Mouse (Mus musculus) frontal cortex, adult (tissue): ENCODE data around the gene Lix1.
A peak's percentile ranks its signal among the peaks of the same experiment; 100 is the strongest.

Experiments
- ATAC-seq: cut with Nextera tagmentation; 2 replicates; pipeline ENCODE4 v1.9.2; 2017; ENCODE audit warnings: mild to moderate bottlenecking, moderate library complexity, mixed read lengths; ENCODE audit not compliant: low TSS enrichment

The Lix1 gene

DNA sequence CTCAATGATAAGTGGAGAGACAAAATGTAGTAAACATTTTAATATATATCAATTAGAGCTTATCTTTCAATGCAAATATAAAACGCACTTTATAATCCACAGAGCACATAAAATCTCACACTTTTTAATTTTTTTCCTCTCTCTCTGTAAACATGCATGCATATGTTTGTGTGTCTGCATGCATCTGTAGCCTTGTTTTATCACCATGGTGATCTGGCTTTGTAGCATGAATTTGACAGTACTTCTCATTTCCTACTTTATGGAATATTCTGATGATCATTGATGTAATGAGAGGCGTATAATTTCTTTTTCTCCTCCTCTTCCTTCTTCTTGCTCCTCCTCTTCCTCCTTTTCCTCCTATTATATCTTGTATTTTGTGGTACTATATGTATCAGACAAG is 9.7 kb downstream of the Lix1 start:
- ATAC-seq = no peak

GRCm38 (mm10) chr17:17414206-17414605 is 11.7 kb downstream of the Lix1 start:
- ATAC-seq = no peak

DNA sequence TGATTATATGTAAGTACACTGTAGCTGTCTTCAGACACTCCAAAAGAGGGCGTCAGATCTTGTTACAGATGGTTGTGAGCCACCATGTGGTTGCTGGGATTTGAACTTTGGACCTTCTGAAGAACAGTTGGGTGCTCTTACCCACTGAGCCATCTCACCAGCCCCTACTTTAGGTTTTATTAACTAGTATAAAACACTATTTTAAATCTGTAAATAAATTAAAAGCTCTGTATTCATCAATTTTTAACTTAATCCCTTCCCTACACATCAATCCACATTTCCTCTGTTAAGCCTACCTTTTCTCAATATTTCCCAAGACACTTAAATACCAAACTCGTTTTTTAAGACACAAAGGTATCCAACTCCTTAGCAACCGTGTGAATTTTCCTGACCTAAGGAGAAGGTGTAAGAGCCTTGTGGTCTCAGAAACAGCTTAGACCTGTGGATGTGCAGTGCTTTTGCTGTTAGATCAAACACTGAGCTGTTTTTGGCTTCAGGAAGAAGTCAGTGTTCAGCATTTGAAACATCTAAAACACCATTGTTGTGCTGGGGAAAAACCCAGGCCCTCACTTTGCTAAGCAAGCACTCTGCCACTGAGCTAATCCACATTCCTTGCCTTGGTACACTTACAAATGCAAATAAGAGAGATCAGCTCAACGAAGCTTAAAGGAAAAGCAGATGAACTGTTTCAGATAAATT is 22.3 kb downstream of the Lix1 start:
- ATAC-seq = no peak

DNA sequence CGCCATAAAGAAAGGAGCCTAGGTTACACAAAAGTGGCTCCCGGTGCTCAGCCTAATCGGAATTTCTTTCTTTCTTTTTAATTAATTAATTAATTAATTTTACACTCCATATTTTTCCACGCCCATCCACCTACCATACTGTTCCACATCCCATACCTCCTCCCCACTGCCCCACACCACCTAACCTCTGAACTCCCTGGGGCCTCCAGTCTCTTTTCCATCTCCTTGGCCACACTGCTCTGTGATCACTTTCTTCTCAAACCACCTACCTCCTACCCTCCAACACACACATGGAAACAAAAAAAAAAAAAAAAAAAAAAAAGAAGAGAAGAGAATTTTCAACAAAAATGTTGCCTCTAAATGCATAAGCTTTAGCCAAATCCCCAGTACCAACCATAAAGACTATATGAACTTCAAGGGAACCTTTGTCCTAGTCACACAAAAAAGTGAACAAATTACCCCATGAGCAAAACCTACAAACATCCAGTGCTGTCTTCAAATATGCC is 22.9 kb downstream of the Lix1 start:
- ATAC-seq = no peak

- no peak for ATAC-seq
Measured at GRCm38 (mm10) chr17:17425906-17426305, 23.4 kb downstream of the Lix1 start.

- peak; percentile 90 for ATAC-seq
Measured at GRCm38 (mm10) chr17:17428888-17429287, 26.4 kb downstream of the Lix1 start.

DNA sequence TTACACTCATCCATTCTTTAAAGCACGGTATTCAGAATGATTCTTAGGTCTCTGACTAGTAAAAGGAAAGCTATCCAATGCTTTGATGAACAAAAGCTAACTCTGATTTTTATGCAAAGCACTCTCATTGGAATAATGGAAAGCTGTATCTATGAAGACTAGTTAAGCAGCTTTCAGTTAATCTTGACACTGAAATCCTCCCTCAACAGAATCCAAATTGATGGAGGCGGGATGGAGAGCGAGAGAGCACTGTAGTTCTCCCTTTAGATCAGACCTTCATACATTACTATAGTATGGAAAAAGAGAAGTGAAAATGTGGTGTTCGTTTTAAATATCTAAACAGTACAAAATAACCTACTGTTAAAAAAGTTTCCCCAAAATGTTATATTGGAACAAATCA is 31.2 kb downstream of the Lix1 start:
- no peak for ATAC-seq

- no peak for ATAC-seq
Measured at GRCm38 (mm10) chr17:17438576-17439191, 36.2 kb downstream of the Lix1 start.

- no peak for ATAC-seq
Measured at GRCm38 (mm10) chr17:17441876-17442498, 39.5 kb downstream of the Lix1 start.

DNA sequence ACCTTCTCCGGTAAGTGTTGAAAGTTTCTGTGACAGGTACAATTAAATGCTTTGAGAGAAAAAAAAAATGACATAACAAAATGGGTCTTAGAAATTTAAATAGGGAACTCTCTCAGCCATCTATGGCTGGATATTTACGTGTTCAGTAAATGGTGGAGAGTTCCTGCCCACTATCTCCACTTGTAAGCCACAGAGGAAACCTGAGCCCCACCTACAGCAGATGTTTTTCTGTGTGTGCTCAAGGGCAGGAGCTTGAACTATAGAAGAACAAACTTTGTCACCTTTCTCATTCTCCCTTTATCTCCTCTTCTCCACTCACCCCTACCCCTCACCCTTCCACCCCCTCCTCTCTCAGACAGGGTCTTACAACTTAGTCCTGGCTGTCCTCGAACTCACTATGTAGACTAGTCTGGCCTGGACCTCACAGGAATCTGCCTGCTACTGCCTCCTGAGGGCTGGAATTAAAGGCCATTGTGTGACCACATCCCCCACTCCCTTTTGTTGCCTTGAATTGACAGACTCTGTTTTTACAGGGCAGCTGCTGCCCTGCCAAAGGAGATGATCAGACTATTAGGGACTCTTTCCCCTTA is 41.9 kb downstream of the Lix1 start:
- no peak for ATAC-seq

DNA sequence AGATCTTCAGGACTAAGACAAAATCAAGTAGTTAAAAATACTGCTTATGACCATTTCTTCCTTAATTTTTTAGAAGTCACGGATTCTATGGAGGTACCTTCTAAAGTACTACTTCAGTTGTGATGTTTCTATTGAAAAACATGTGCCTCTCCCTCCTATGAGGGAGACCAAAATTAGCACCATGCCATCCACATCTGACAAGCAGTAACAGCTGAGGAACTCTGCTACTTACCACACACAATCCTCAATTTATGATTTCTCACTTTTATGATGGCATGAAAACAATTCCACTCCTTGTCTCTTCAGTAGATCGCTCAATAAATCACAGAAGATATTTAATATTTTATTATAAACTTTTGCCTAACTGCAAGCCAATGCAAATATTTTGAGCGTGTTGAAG is 44.2 kb downstream of the Lix1 start:
- no peak for ATAC-seq

DNA sequence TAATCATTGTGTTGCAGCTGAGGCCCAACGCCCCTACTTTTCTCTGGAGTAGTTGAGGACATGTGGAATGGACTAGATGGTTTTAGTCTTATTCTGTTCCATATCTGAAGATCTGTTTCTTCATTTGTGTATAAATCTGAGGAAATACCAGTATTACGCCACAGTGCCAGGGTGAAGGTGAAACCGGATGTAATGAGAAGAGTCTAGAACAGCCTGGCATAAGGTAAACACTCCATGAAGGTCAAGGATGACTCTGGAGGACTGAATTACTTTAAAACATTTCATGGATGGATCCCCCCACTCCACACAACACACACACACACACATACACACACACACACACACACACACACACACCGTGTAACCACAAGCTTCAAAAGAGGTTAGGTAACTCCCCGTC is 45.3 kb downstream of the Lix1 start:
- no peak for ATAC-seq

- ATAC-seq = peak; percentile 95
Measured at GRCm38 (mm10) chr17:17448737-17449440, 46.4 kb downstream of the Lix1 start.

DNA sequence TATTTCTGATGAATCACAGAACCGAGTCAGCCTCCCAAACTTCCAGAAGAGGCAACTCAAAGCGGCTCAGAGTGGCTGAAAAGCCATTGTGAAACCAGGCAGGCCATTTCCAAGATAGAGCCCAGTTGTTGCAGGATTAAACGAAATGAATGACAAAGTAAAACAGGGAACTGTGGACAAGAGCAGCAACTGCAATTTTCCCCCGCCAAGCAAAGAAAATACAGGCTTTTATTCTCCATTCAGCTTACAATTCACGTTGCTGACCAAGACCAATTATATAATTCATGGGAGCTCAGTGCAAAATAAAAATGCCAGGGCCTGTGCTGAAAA is 46.9 kb downstream of the Lix1 start:
- peak; percentile 75 for ATAC-seq

DNA sequence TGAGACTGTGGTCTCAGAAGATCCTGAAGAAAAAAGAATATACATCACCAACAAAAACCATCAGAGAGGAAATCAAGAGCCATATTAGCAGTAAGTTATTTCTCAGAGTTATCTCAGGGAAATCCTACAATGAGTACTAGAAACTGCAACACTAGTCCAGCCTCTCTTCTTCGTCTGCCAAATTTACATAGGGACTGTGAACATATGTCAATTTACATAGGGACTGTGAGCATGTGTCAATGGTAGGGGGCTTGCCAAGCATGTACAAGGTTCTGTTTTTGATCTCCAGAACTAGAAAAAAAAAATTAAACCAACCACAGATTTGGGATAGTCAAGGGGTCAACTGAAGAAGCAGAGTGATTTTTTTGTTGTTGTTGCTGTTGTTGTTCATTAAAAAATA is 48.6 kb downstream of the Lix1 start:
- ATAC-seq = no peak

DNA sequence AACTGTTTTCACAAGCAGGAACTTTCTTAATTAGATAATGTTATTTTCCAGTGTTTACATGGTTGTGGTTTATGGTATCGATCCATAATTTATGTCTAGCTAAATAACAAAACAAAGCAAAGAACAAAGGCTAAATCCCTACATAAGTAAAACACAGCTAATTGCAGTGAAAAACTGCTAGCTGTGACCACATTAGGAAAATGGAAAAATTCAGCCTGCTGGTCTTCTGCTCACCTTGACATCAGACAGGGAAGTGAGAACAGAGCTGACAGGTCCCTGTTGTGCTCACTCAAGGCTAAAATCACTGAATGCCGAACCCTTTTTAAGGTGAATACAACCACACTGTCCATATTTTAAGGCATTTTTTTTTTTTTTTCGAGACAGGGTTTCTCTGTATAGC is 50.1 kb downstream of the Lix1 start:
- no peak for ATAC-seq

DNA sequence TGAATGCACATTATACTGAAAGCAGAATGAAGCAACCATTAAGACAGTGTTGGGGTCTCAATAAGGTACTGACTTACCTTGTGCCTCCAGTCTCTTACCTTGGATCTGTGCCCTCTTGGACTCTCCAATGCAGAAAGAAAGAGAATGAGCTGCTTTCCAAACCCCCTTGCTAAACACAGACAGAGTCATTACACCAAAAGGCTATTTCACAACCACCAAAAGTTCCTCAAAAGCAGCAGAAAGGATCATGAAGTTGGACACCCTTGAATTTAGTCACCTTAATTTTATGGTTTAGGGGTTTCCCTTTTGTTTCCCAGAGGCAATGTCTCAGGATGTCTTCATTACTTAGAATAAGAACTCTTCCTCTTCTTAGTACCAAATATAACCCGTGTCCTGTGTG is 52.1 kb downstream of the Lix1 start:
- ATAC-seq = no peak

- no peak for ATAC-seq
Measured at GRCm38 (mm10) chr17:17485789-17486188, 83.3 kb downstream of the Lix1 start.

GRCm38 (mm10) chr17:17490820-17491621 is 88.5 kb downstream of the Lix1 start:
- no peak for ATAC-seq

GRCm38 (mm10) chr17:17491622-17492001 is 89.1 kb downstream of the Lix1 start:
- ATAC-seq = no peak

DNA sequence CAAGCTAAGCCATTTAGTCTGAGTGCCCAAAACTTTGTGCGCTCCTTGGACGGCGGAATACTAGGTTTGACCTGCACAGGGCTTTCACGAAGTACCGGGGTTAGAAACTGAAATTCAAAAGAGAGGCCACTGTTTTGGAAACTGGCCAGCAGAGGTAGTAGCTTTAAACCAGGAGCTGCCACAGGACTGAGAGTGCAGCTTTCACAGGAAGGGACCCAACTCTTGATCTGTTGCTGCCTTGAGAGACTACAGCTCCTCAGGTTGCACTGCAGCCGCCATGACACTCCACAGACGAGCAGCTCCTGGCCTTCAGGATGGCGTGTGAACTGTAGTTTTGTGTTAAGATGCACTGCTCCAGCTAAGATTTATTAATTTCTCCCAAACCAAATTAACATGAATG is 89.6 kb downstream of the Lix1 start:
- no peak for ATAC-seq
